23 mouse cellular contexts compared by ENCODE assay signal in the genomic region with DNA sequence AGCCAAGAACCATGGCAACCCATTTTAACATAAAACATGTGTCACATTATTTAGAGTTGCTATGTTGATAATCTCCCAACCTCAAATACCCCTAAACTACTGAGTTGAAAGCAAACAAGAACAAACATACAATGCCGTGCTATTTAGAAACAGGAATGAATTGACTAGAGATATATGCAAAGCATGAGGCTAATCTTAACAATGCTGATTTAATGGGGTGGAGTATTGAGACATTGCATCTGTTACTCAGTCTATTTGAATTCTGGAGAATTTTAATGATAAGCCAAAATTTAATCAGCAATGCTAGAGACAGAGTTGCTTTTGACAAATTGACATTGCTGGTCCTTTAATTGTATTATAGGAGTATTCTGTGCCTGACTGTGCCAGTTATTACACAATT.
DNase-seq lines count a peak whose midpoint lies in the region; ATAC-seq and TF ChIP-seq lines count a peak whose summit lies in the region.
"Had no signal": no experiment of that assay in that cellular context is flagged by ENCODE, and none has a peak within 500 bp of the region (broad histone marks: within the 10 kb centered on the region; RNA-seq: fewer than 3 reads in every experiment).

No protein-coding gene starts in this region.

- no peaks in the 10 kb centered on the region for H3K4me1 ChIP-seq in lung, embryonic 14.5 days (ENCODE audit: insufficient read depth)
- H3K4me1 ChIP-seq in lung, adult 2 months (ENCODE audit: control insufficient read depth, insufficient read depth, low read length), result no peaks in the 10 kb centered on the region
- H3K4me1 ChIP-seq in lung, embryonic 16.5 days (replicated peaks; ENCODE audit: control insufficient read depth, insufficient read depth, low read length), result no peaks in the 10 kb centered on the region
- H3K4me1 ChIP-seq: embryonic facial prominence, embryonic 12.5 days; embryonic facial prominence, embryonic 15.5 days; forebrain, embryonic 10.5 days; forebrain, embryonic 12.5 days had no signal

- no peaks in the 10 kb centered on the region for H3K27me3 ChIP-seq in lung, embryonic 14.5 days (ENCODE audit: insufficient read depth, low read length)
- no peaks in the 10 kb centered on the region for H3K27me3 ChIP-seq in lung, embryonic 16.5 days (ENCODE audit: control insufficient read depth, insufficient read depth, low read depth, low read length)
- H3K27me3 ChIP-seq: embryonic facial prominence, embryonic 12.5 days; embryonic facial prominence, embryonic 15.5 days; forebrain, embryonic 12.5 days had no signal

- TF ChIP-seq POLR2A in lung, adult 2 months (IDR thresholded peaks at IDR 0.05; ENCODE audit: borderline replicate concordance, extremely low read depth, low read depth, low read length), result no peak

- no peak overlapping the region for H3K4me3 ChIP-seq in lung, embryonic 14.5 days (ENCODE audit: low read depth, low read length)
- H3K4me3 ChIP-seq in lung, adult 2 months (replicated peaks; ENCODE audit: extremely low read depth, low read depth, low read length), result no peak overlapping the region
- H3K4me3 ChIP-seq in lung, embryonic 16.5 days (ENCODE audit: low read length), result no peak overlapping the region
- H3K4me3 ChIP-seq: embryonic facial prominence, embryonic 12.5 days; embryonic facial prominence, embryonic 15.5 days; erythroblast, embryonic 14.5 days; forebrain, embryonic 10.5 days; forebrain, embryonic 12.5 days had no signal

- DNase-seq in lung, embryonic 14.5 days, result peak; percentile 92
- DNase-seq in lung, adult 2 months, result no peak
- no peak for DNase-seq in lung, postnatal 25 days (ENCODE audit: low spot score)
- peak; percentile 1 for DNase-seq in lung, postnatal 36 days
- no peak for DNase-seq in lung, postnatal 14 days
- DNase-seq: adrenal gland, adult 2 months; adrenal gland, postnatal 10 days; adrenal gland, postnatal 25 days; cerebellum, adult 11 months; cerebellum, adult 18-20 months; cerebellum, adult 8-10 months; cerebellum, adult 9-11 months; cerebellum, postnatal 14 days; cerebellum, postnatal 36 days; embryo, embryonic 11 days had no signal

- H3K36me3 ChIP-seq in lung, embryonic 14.5 days (ENCODE audit: insufficient read depth), result no peaks in the 10 kb centered on the region
- H3K36me3 ChIP-seq in lung, embryonic 16.5 days (ENCODE audit: control insufficient read depth, insufficient read depth, low read length), result no peaks in the 10 kb centered on the region
- H3K36me3 ChIP-seq: embryonic facial prominence, embryonic 12.5 days; embryonic facial prominence, embryonic 15.5 days; forebrain, embryonic 10.5 days; forebrain, embryonic 12.5 days had no signal

- no peak overlapping the region for H3K9ac ChIP-seq in lung, embryonic 14.5 days
- H3K9ac ChIP-seq in lung, embryonic 16.5 days (ENCODE audit: low read length), result no peak overlapping the region
- H3K9ac ChIP-seq: embryonic facial prominence, embryonic 12.5 days; embryonic facial prominence, embryonic 15.5 days; forebrain, embryonic 12.5 days had no signal

- peak; percentile 97 for ATAC-seq in lung, embryonic 14.5 days (ENCODE audit: insufficient read depth)
- peak; percentile 99 for ATAC-seq in lung, embryonic 16.5 days (ENCODE audit: low read depth)
- ATAC-seq: forebrain, embryonic 14.5 days; forebrain, embryonic 16.5 days had no signal

- 37% methylated on average over 1 of the region's 1 CpGs for WGBS in lung, embryonic 14.5 days
- WGBS in lung, adult 2 months, result 50% methylated on average over 1 of the region's 1 CpGs
- 33% methylated on average over 1 of the region's 1 CpGs for WGBS in lung, embryonic 16.5 days

- H3K9me3 ChIP-seq in lung, embryonic 14.5 days (ENCODE audit: low read depth, low read length), result no peaks in the 10 kb centered on the region
- H3K9me3 ChIP-seq in lung, embryonic 16.5 days (ENCODE audit: control insufficient read depth, low read length), result no peaks in the 10 kb centered on the region
- H3K9me3 ChIP-seq: embryonic facial prominence, embryonic 12.5 days; embryonic facial prominence, embryonic 15.5 days; forebrain, embryonic 10.5 days; forebrain, embryonic 12.5 days had no signal

- no peak overlapping the region for H3K4me2 ChIP-seq in lung, embryonic 14.5 days
- H3K4me2 ChIP-seq in lung, embryonic 16.5 days (ENCODE audit: low read depth, low read length), result no peak overlapping the region
- H3K4me2 ChIP-seq: embryonic facial prominence, embryonic 12.5 days; embryonic facial prominence, embryonic 15.5 days; forebrain, embryonic 12.5 days had no signal

- TF ChIP-seq CTCF in lung, embryonic 14.5 days (IDR thresholded peaks at IDR 0.05; ENCODE audit: low read depth), result no peak
- TF ChIP-seq CTCF in lung, adult 2 months (IDR thresholded peaks at IDR 0.05; ENCODE audit: insufficient read depth, low read length), result no peak

- H3K27ac ChIP-seq in lung, embryonic 14.5 days (ENCODE audit: low read depth), result no peak overlapping the region
- H3K27ac ChIP-seq in lung, embryonic 16.5 days (ENCODE audit: low read length), result no peak overlapping the region
- H3K27ac ChIP-seq: embryonic facial prominence, embryonic 12.5 days; embryonic facial prominence, embryonic 15.5 days; forebrain, embryonic 10.5 days; forebrain, embryonic 12.5 days had no signal

Comparison
In these comparisons a context has a peak if more than half of its experiments do, and no peak if none do; other contexts are left out.
1. DNase-seq: peak in lung, embryonic 14.5 days (single experiment) and lung, postnatal 36 days (single experiment); none in lung, adult 2 months (single experiment), lung, postnatal 25 days (single experiment) and lung, postnatal 14 days (single experiment).